Mouse (Mus musculus) MEL (cell line): Measurements from ENCODE around the gene Dirc2. TPM values are rescaled to one million over a fixed set of nuclear protein-coding genes. Genes with fewer than 3 reads are reported as not detected.

Source experiments
- DNase-seq: peaks from one replicate; pipeline ENCODE4 v3.0.0; 2011; ENCODE audit warnings: low read depth, low spot score
- H3K27ac ChIP-seq: 2 replicates; pipeline ENCODE4 v1.5.1; 2012; ENCODE audit warnings: low read depth, mild to moderate bottlenecking, control low read depth, low read length, moderate library complexity; ENCODE audit not compliant: control insufficient read depth
- H3K27me3 ChIP-seq, 2 experiments: fragments of 150-350 bp in 1 of 2; sonication (generic) in 1 of 2; 2 replicates each; pipeline ENCODE4 v1.6.1; 2012; ENCODE audit warnings: low read length in 2 of 2, mild to moderate bottlenecking in 2 of 2, improper control_type of control experiment in 1 of 2, moderate library complexity in 1 of 2; ENCODE audit not compliant: insufficient read depth in 2 of 2, control insufficient read depth in 1 of 2
- H3K36me3 ChIP-seq, 2 experiments: 2 replicates each; pipeline ENCODE4 v1.6.1; 2012 to 2014; ENCODE audit warnings: low read length in 2 of 2, improper control_type of control experiment in 1 of 2, inconsistent platforms in 1 of 2, mild to moderate bottlenecking in 1 of 2; ENCODE audit not compliant: insufficient read depth in 2 of 2, control insufficient read depth in 1 of 2
- H3K4me1 ChIP-seq, 2 experiments: fragments of 150-350 bp in 1 of 2; sonication (generic) in 1 of 2; 2 replicates each; pipeline ENCODE4 v1.6.1; 2012; ENCODE audit warnings: low read length in 2 of 2, improper control_type of control experiment in 1 of 2, mild to moderate bottlenecking in 1 of 2; ENCODE audit not compliant: insufficient read depth in 2 of 2, control insufficient read depth in 1 of 2
- H3K4me3 ChIP-seq, 2 experiments: fragments of 150-350 bp in 1 of 2; sonication (generic) in 1 of 2; 2 replicates each; pipeline ENCODE4 v1.5.1; 2012; ENCODE audit warnings: low read depth in 2 of 2, low read length in 2 of 2, mild to moderate bottlenecking in 2 of 2, moderate library complexity in 2 of 2, control low read depth in 1 of 2, improper control_type of control experiment in 1 of 2; ENCODE audit not compliant: control insufficient read depth in 1 of 2, insufficient read depth in 1 of 2
- H3K79me2 ChIP-seq: 2 replicates; pipeline ENCODE4 v1.6.1; 2012; ENCODE audit warnings: mild to moderate bottlenecking, low read length, moderate library complexity; ENCODE audit not compliant: control insufficient read depth, poor library complexity, insufficient read depth
- H3K9ac ChIP-seq: 2 replicates; pipeline ENCODE4 v1.6.1; 2012; ENCODE audit warnings: low read depth, mild to moderate bottlenecking, control low read depth, low read length, moderate library complexity; ENCODE audit not compliant: control insufficient read depth, poor library complexity, severe bottlenecking
- H3K9me3 ChIP-seq: fragments of 150-350 bp; sonication (generic); replicated peaks from 2 replicates; pipeline ENCODE4 v1.6.1; 2012; ENCODE audit warnings: mild to moderate bottlenecking, low read length, improper control_type of control experiment, moderate library complexity; ENCODE audit not compliant: insufficient read depth
- ELF1 ChIP-seq: IDR thresholded peaks from 2 replicates; pipeline ENCODE4 v1.6.1; 2014; ENCODE audit warnings: low read depth, mild to moderate bottlenecking, inconsistent platforms, low read length, improper control_type of control experiment, moderate library complexity
- EP300 ChIP-seq, 2 experiments: IDR thresholded peaks; 2 replicates each; pipeline ENCODE4 v1.6.1; 2011; ENCODE audit warnings: improper control_type of control experiment in 2 of 2, low read length in 2 of 2, low read depth in 1 of 2, mild to moderate bottlenecking in 1 of 2
- ETS1 ChIP-seq: IDR thresholded peaks from 2 replicates; pipeline ENCODE4 v1.6.1; 2012; ENCODE audit warnings: low read depth, mild to moderate bottlenecking, inconsistent platforms, low read length, improper control_type of control experiment, moderate library complexity
- GABPA ChIP-seq: IDR thresholded peaks from 2 replicates; pipeline ENCODE4 v1.6.1; 2012; ENCODE audit warnings: low read depth, mild to moderate bottlenecking, inconsistent platforms, low read length, improper control_type of control experiment, moderate library complexity
- GATA1 ChIP-seq: IDR thresholded peaks from 2 replicates; pipeline ENCODE4 v1.6.1; 2011; ENCODE audit warnings: low read depth, low read length, improper control_type of control experiment
- HCFC1 ChIP-seq: IDR thresholded peaks from 2 replicates; pipeline ENCODE4 v1.6.1; 2012; ENCODE audit warnings: low read depth, mild to moderate bottlenecking, inconsistent platforms, low read length, improper control_type of control experiment, moderate library complexity
- JUND ChIP-seq: IDR thresholded peaks from 2 replicates; pipeline ENCODE4 v1.6.1; 2011; ENCODE audit warnings: low read depth, mild to moderate bottlenecking, improper control_type of control experiment, low read length
- MAX ChIP-seq: IDR thresholded peaks from 2 replicates; pipeline ENCODE4 v1.6.1; 2011; ENCODE audit warnings: low read length, improper control_type of control experiment
- MAZ ChIP-seq: IDR thresholded peaks from 2 replicates; pipeline ENCODE4 v1.6.1; 2012; ENCODE audit warnings: low read depth, mild to moderate bottlenecking, inconsistent platforms, low read length, improper control_type of control experiment
- MXI1 ChIP-seq: IDR thresholded peaks from 2 replicates; pipeline ENCODE4 v1.6.1; 2011; ENCODE audit warnings: mild to moderate bottlenecking, low read depth, low read length, improper control_type of control experiment
- MYB ChIP-seq: IDR thresholded peaks from 2 replicates; pipeline ENCODE4 v1.6.1; 2011; ENCODE audit warnings: mild to moderate bottlenecking, low read depth, low read length, improper control_type of control experiment
- MYC ChIP-seq: IDR thresholded peaks from 2 replicates; pipeline ENCODE4 v1.6.1; 2011; ENCODE audit warnings: low read depth, mild to moderate bottlenecking, low read length, improper control_type of control experiment, moderate library complexity
- POLR2AphosphoS5 ChIP-seq: IDR thresholded peaks from 2 replicates; pipeline ENCODE4 v1.6.1; 2012; ENCODE audit warnings: low read depth, borderline replicate concordance, mild to moderate bottlenecking, inconsistent platforms, low read length, moderate library complexity, mixed read lengths
- RAD21 ChIP-seq: IDR thresholded peaks from 2 replicates; pipeline ENCODE4 v1.6.1; 2011; ENCODE audit warnings: mild to moderate bottlenecking, low read depth, low read length, improper control_type of control experiment
- TCF12 ChIP-seq: IDR thresholded peaks from 2 replicates; pipeline ENCODE4 v1.6.1; 2014; ENCODE audit warnings: low read depth, mild to moderate bottlenecking, inconsistent platforms, low read length, improper control_type of control experiment, moderate library complexity
- UBTF ChIP-seq: IDR thresholded peaks from 2 replicates; pipeline ENCODE4 v1.6.1; 2012; ENCODE audit warnings: low read depth, mild to moderate bottlenecking, inconsistent platforms, low read length, improper control_type of control experiment, moderate library complexity, borderline replicate concordance; ENCODE audit not compliant: insufficient read depth
- USF2 ChIP-seq, 2 experiments: IDR thresholded peaks; 2 replicates each; pipeline ENCODE4 v1.6.1; 2011 to 2012; ENCODE audit warnings: improper control_type of control experiment in 2 of 2, low read length in 2 of 2, borderline replicate concordance in 1 of 2, inconsistent platforms in 1 of 2, low read depth in 1 of 2, mild to moderate bottlenecking in 1 of 2; ENCODE audit not compliant: insufficient read depth in 1 of 2
- ZMIZ1 ChIP-seq: IDR thresholded peaks from 2 replicates; pipeline ENCODE4 v1.6.1; 2012; ENCODE audit warnings: low read depth, mild to moderate bottlenecking, inconsistent platforms, low read length, improper control_type of control experiment, moderate library complexity
- polyA plus RNA-seq, 2 experiments: library from polyadenylated mRNA; stranded (reverse) in 1 of 2; unstranded in 1 of 2; fragments of >175 nt in 1 of 2; fragments of >200 nt in 1 of 2; gene quantifications; 2 replicates each; pipeline versions ENCODE4 v1.2.1 to v1.2.4; 2012; ENCODE audit warnings: low replicate concordance in 2 of 2, low read depth in 1 of 2; ENCODE audit not compliant: insufficient read length in 2 of 2, insufficient read depth in 1 of 2, missing spikeins in 1 of 2
- total RNA-seq: library from RNA; depleted of rRNA; stranded (reverse); fragments of 300-350 nt; gene quantifications from 2 replicates; pipeline ENCODE4 v1.2.3, GENCODE M21; 2012

Dirc2 gene
- total and polyA plus RNA-seq, 3 experiments: 1.6 to 4.1 TPM; not detected in 1

GRCm38 (mm10) chr16:35707004-35707403 is 62.2 kb downstream of the Dirc2 start:
- H3K79me2 ChIP-seq: no peaks in the 10 kb centered on the region
- H3K9ac ChIP-seq: no peak overlapping the region
- no peak overlapping the region for H3K4me3 ChIP-seq
- no peaks in the 10 kb centered on the region for H3K4me1 ChIP-seq
- DNase-seq: no peak
- H3K36me3 ChIP-seq: no peaks in the 10 kb centered on the region
- H3K9me3 ChIP-seq: no peaks in the 10 kb centered on the region
- no peak overlapping the region for H3K27ac ChIP-seq
- TF ChIP-seq RAD21 (no peak), GATA1 (no peak), ZMIZ1 (no peak), JUND (no peak), ELF1 (no peak), POLR2AphosphoS5 (no peak), HCFC1 (no peak), MYC (no peak), TCF12 (no peak), MAX (no peak), MYB (no peak), GABPA (no peak), UBTF (no peak), EP300 (IDR thresholded peaks at IDR 0.05; ENCODE audit: low read depth in 1 of 2, low read length in 2 of 2) (no peak)
- H3K27me3 ChIP-seq: no peaks in the 10 kb centered on the region

- Histone ChIP-seq H3K9me3 (no peaks in the 10 kb centered on the region), H3K4me1 (no peaks in the 10 kb centered on the region), H3K9ac (no peak overlapping the region), H3K36me3 (no peaks in the 10 kb centered on the region), H3K79me2 (no peaks in the 10 kb centered on the region), H3K27me3 (no peaks in the 10 kb centered on the region), H3K4me3 (no peak overlapping the region), H3K27ac (no peak overlapping the region)
- no peak for DNase-seq
- TF ChIP-seq EP300 (IDR thresholded peaks at IDR 0.05; ENCODE audit: low read depth in 1 of 2, low read length in 2 of 2) (no peak), USF2 (IDR thresholded peaks at IDR 0.05; ENCODE audit: borderline replicate concordance in 1 of 2, insufficient read depth in 1 of 2, low read depth in 1 of 2, low read length in 2 of 2) (no peak), ETS1 (no peak), MAZ (no peak), MXI1 (no peak)
Observed at GRCm38 (mm10) chr16:35704796-35705195, 64.4 kb downstream of the Dirc2 start.
